Mouse (Mus musculus): Measurements from ENCODE around the gene Kcna6. TPM values are rescaled to one million over a fixed set of nuclear protein-coding genes. Genes with fewer than 3 reads are reported as not detected.
A peak's percentile ranks its signal among the peaks of the same experiment; 100 is the strongest.

The Kcna6 gene
- polyA plus RNA-seq, 1 experiment from 2014 or later, result 1.4 TPM

- H3K9ac ChIP-seq (ENCODE audit: low read depth, low read length), result no peak overlapping the region
- H3K4me1 ChIP-seq (replicated peaks; ENCODE audit: control insufficient read depth, insufficient read depth, low read length), result no peaks in the 10 kb centered on the region
- no peak overlapping the region for H3K27ac ChIP-seq (ENCODE audit: low read depth, low read length)
- H3K4me2 ChIP-seq, result no peak overlapping the region
- no peak overlapping the region for H3K4me3 ChIP-seq (ENCODE audit: low read depth, low read length)
- ATAC-seq (replicated peaks; ENCODE audit: low FRiP score) (no peak), DNase-seq (ENCODE audit: low spot score) (no peak)
- no peaks in the 10 kb centered on the region for H3K9me3 ChIP-seq (ENCODE audit: control insufficient read depth, low read length)
- H3K36me3 ChIP-seq (ENCODE audit: control insufficient read depth, insufficient read depth, low read length), result no peaks in the 10 kb centered on the region
- peaks cover 10% of the 10 kb centered on the region for H3K27me3 ChIP-seq (replicated peaks; ENCODE audit: control insufficient read depth, insufficient read depth, low read length)
- WGBS, result 50% methylated on average over 1 of the region's 1 CpGs
Measured at GRCm38 (mm10) chr6:126745888-126746287, 5.4 kb upstream of the Kcna6 start.

GRCm38 (mm10) chr6:126742610-126743009 lies 2.1 kb upstream of the Kcna6 start:
- H3K9ac ChIP-seq (ENCODE audit: low read depth, low read length), result no peak overlapping the region
- DNase-seq (ENCODE audit: low spot score), result no peak
- ATAC-seq (replicated peaks; ENCODE audit: low FRiP score), result no peak
- 49% methylated on average over 3 of the region's 3 CpGs for WGBS
- no peak overlapping the region for H3K4me3 ChIP-seq (ENCODE audit: low read depth, low read length)
- H3K27me3 ChIP-seq (replicated peaks; ENCODE audit: control insufficient read depth, insufficient read depth, low read length), result peaks cover 41% of the 10 kb centered on the region
- H3K27ac ChIP-seq (ENCODE audit: low read depth, low read length), result no peak overlapping the region
- no peaks in the 10 kb centered on the region for H3K4me1 ChIP-seq (replicated peaks; ENCODE audit: control insufficient read depth, insufficient read depth, low read length)
- H3K36me3 ChIP-seq (ENCODE audit: control insufficient read depth, insufficient read depth, low read length), result no peaks in the 10 kb centered on the region
- no peak overlapping the region for H3K4me2 ChIP-seq
- H3K9me3 ChIP-seq (ENCODE audit: control insufficient read depth, low read length), result no peaks in the 10 kb centered on the region

- no peak for ATAC-seq (replicated peaks; ENCODE audit: low FRiP score)
- H3K9ac ChIP-seq (ENCODE audit: low read depth, low read length), result no peak overlapping the region
- peak; percentile 40 for DNase-seq (ENCODE audit: low spot score)
- peaks cover 43% of the 10 kb centered on the region for H3K27me3 ChIP-seq (replicated peaks; ENCODE audit: control insufficient read depth, insufficient read depth, low read length)
- H3K4me1 ChIP-seq (replicated peaks; ENCODE audit: control insufficient read depth, insufficient read depth, low read length), result no peaks in the 10 kb centered on the region
- no peaks in the 10 kb centered on the region for H3K36me3 ChIP-seq (ENCODE audit: control insufficient read depth, insufficient read depth, low read length)
- no peak overlapping the region for H3K27ac ChIP-seq (ENCODE audit: low read depth, low read length)
- 3% methylated on average over 67 of the region's 67 CpGs for WGBS
- H3K4me2 ChIP-seq, result peak overlapping the region; percentile 69
- no peaks in the 10 kb centered on the region for H3K9me3 ChIP-seq (ENCODE audit: control insufficient read depth, low read length)
- H3K4me3 ChIP-seq (ENCODE audit: low read depth, low read length), result peak overlapping the region; percentile 45
Measured at GRCm38 (mm10) chr6:126739326-126740210, 906 bp downstream of the Kcna6 start.

- WGBS, result 46% methylated on average over 4 of the region's 4 CpGs
- Histone ChIP-seq H3K27me3 (replicated peaks; ENCODE audit: control insufficient read depth, insufficient read depth, low read length) (peaks cover 41% of the 10 kb centered on the region), H3K4me3 (ENCODE audit: low read depth, low read length) (no peak overlapping the region), H3K36me3 (ENCODE audit: control insufficient read depth, insufficient read depth, low read length) (no peaks in the 10 kb centered on the region), H3K9ac (ENCODE audit: low read depth, low read length) (no peak overlapping the region), H3K4me1 (replicated peaks; ENCODE audit: control insufficient read depth, insufficient read depth, low read length) (no peaks in the 10 kb centered on the region), H3K9me3 (ENCODE audit: control insufficient read depth, low read length) (no peaks in the 10 kb centered on the region), H3K27ac (ENCODE audit: low read depth, low read length) (no peak overlapping the region), H3K4me2 (no peak overlapping the region)
- DNase-seq (ENCODE audit: low spot score) (no peak), ATAC-seq (replicated peaks; ENCODE audit: low FRiP score) (no peak)
Measured at GRCm38 (mm10) chr6:126736996-126737395, 3.5 kb downstream of the Kcna6 start.

GRCm38 (mm10) chr6:126735806-126736205 lies 4.7 kb downstream of the Kcna6 start:
- Histone ChIP-seq H3K27me3 (replicated peaks; ENCODE audit: control insufficient read depth, insufficient read depth, low read length) (peaks cover 33% of the 10 kb centered on the region), H3K9me3 (ENCODE audit: control insufficient read depth, low read length) (no peaks in the 10 kb centered on the region), H3K4me1 (replicated peaks; ENCODE audit: control insufficient read depth, insufficient read depth, low read length) (no peaks in the 10 kb centered on the region), H3K4me3 (ENCODE audit: low read depth, low read length) (no peak overlapping the region), H3K9ac (ENCODE audit: low read depth, low read length) (no peak overlapping the region), H3K27ac (ENCODE audit: low read depth, low read length) (no peak overlapping the region), H3K4me2 (no peak overlapping the region), H3K36me3 (ENCODE audit: control insufficient read depth, insufficient read depth, low read length) (no peaks in the 10 kb centered on the region)
- ATAC-seq (replicated peaks; ENCODE audit: low FRiP score) (no peak), DNase-seq (ENCODE audit: low spot score) (no peak)
- WGBS, result 67% methylated on average over 3 of the region's 3 CpGs

GRCm38 (mm10) chr6:126732645-126733044 lies 7.8 kb downstream of the Kcna6 start:
- Histone ChIP-seq H3K4me3 (ENCODE audit: low read depth, low read length) (no peak overlapping the region), H3K4me1 (replicated peaks; ENCODE audit: control insufficient read depth, insufficient read depth, low read length) (no peaks in the 10 kb centered on the region), H3K27me3 (replicated peaks; ENCODE audit: control insufficient read depth, insufficient read depth, low read length) (peaks cover 2% of the 10 kb centered on the region), H3K36me3 (ENCODE audit: control insufficient read depth, insufficient read depth, low read length) (no peaks in the 10 kb centered on the region), H3K27ac (ENCODE audit: low read depth, low read length) (no peak overlapping the region), H3K9ac (ENCODE audit: low read depth, low read length) (no peak overlapping the region), H3K9me3 (ENCODE audit: control insufficient read depth, low read length) (no peaks in the 10 kb centered on the region), H3K4me2 (no peak overlapping the region)
- WGBS, result 65% methylated on average over 6 of the region's 6 CpGs
- DNase-seq (ENCODE audit: low spot score), result no peak
- ATAC-seq (replicated peaks; ENCODE audit: low FRiP score), result no peak

- no peaks in the 10 kb centered on the region for H3K27me3 ChIP-seq (replicated peaks; ENCODE audit: control insufficient read depth, insufficient read depth, low read length)
- 77% methylated on average over 8 of the region's 8 CpGs for WGBS
- no peak overlapping the region for H3K27ac ChIP-seq (ENCODE audit: low read depth, low read length)
- DNase-seq (ENCODE audit: low spot score), result no peak
- H3K9me3 ChIP-seq (ENCODE audit: control insufficient read depth, low read length), result no peaks in the 10 kb centered on the region
- no peaks in the 10 kb centered on the region for H3K36me3 ChIP-seq (ENCODE audit: control insufficient read depth, insufficient read depth, low read length)
- ATAC-seq (replicated peaks; ENCODE audit: low FRiP score), result no peak
- no peak overlapping the region for H3K4me3 ChIP-seq (ENCODE audit: low read depth, low read length)
- H3K9ac ChIP-seq (ENCODE audit: low read depth, low read length), result no peak overlapping the region
- H3K4me2 ChIP-seq, result no peak overlapping the region
- H3K4me1 ChIP-seq (replicated peaks; ENCODE audit: control insufficient read depth, insufficient read depth, low read length), result no peaks in the 10 kb centered on the region
Measured at GRCm38 (mm10) chr6:126728803-126729202, 11.7 kb downstream of the Kcna6 start.

- no peaks in the 10 kb centered on the region for H3K36me3 ChIP-seq (ENCODE audit: control insufficient read depth, insufficient read depth, low read length)
- 68% methylated on average over 12 of the region's 12 CpGs for WGBS
- no peaks in the 10 kb centered on the region for H3K9me3 ChIP-seq (ENCODE audit: control insufficient read depth, low read length)
- no peak overlapping the region for H3K9ac ChIP-seq (ENCODE audit: low read depth, low read length)
- DNase-seq (ENCODE audit: low spot score) (no peak), ATAC-seq (replicated peaks; ENCODE audit: low FRiP score) (no peak)
- no peak overlapping the region for H3K4me2 ChIP-seq
- no peaks in the 10 kb centered on the region for H3K4me1 ChIP-seq (replicated peaks; ENCODE audit: control insufficient read depth, insufficient read depth, low read length)
- H3K27me3 ChIP-seq (replicated peaks; ENCODE audit: control insufficient read depth, insufficient read depth, low read length), result no peaks in the 10 kb centered on the region; the same call in 1 of the 2 replicates
- no peak overlapping the region for H3K27ac ChIP-seq (ENCODE audit: low read depth, low read length)
- H3K4me3 ChIP-seq (ENCODE audit: low read depth, low read length), result no peak overlapping the region
Measured at GRCm38 (mm10) chr6:126718423-126719087, 21.9 kb downstream of the Kcna6 start.

Data from liver, embryonic 11.5 days (tissue).